Mouse (Mus musculus): ENCODE measurements around the gene Ube2z. TPM values are rescaled to one million over a fixed set of nuclear protein-coding genes. Genes with fewer than 3 reads are reported as not detected.

The Ube2z gene
- total and polyA plus RNA-seq, 2 experiments from 2014 or later, result 35.4 to 56.2 TPM

- H3K27ac ChIP-seq (ENCODE audit: low read depth, low read length), result no peak overlapping the region
- no peaks in the 10 kb centered on the region for H3K9me3 ChIP-seq (ENCODE audit: low read length)
- no peak overlapping the region for H3K4me3 ChIP-seq (ENCODE audit: low read depth, low read length)
- H3K4me1 ChIP-seq (ENCODE audit: insufficient read depth), result no peaks in the 10 kb centered on the region
- WGBS, result 94% methylated on average over 4 of the region's 4 CpGs
- H3K27me3 ChIP-seq (ENCODE audit: insufficient read depth, low read length), result no peaks in the 10 kb centered on the region
- DNase-seq (no peak), ATAC-seq (no peak)
- H3K9ac ChIP-seq, result no peak overlapping the region
- H3K36me3 ChIP-seq (ENCODE audit: insufficient read depth), result peaks cover 49% of the 10 kb centered on the region
- TF ChIP-seq CTCF (IDR thresholded peaks at IDR 0.05; ENCODE audit: low read depth), result no peak
- no peak overlapping the region for H3K4me2 ChIP-seq (ENCODE audit: low read depth)
These were observed 6.9 kb downstream of the Ube2z start for GRCm38 (mm10) chr11:96058309-96058708.

- ATAC-seq, result no peak
These were observed 14.3 kb downstream of the Ube2z start for GRCm38 (mm10) chr11:96050854-96051253.

GRCm38 (mm10) chr11:96049939-96050338 is 15.2 kb downstream of the Ube2z start:
- no peak for DNase-seq
- H3K9me3 ChIP-seq (ENCODE audit: low read length), result no peaks in the 10 kb centered on the region
- H3K4me2 ChIP-seq (ENCODE audit: low read depth), result no peak overlapping the region
- H3K4me1 ChIP-seq (ENCODE audit: insufficient read depth), result no peaks in the 10 kb centered on the region
- no peak for TF ChIP-seq CTCF (IDR thresholded peaks at IDR 0.05; ENCODE audit: low read depth)
- ATAC-seq, result no peak
- H3K9ac ChIP-seq, result no peak overlapping the region
- 80% methylated on average over 4 of the region's 4 CpGs for WGBS
- no peak overlapping the region for H3K27ac ChIP-seq (ENCODE audit: low read depth, low read length)
- peaks cover 76% of the 10 kb centered on the region for H3K36me3 ChIP-seq (ENCODE audit: insufficient read depth)
- H3K27me3 ChIP-seq (ENCODE audit: insufficient read depth, low read length), result no peaks in the 10 kb centered on the region
- no peak overlapping the region for H3K4me3 ChIP-seq (ENCODE audit: low read depth, low read length)

More at GRCm38 (mm10) chr11:96050854-96051253, 14.3 kb downstream of the Ube2z start:
- Histone ChIP-seq H3K36me3 (ENCODE audit: insufficient read depth) (peaks cover 73% of the 10 kb centered on the region), H3K9me3 (ENCODE audit: low read length) (no peaks in the 10 kb centered on the region), H3K27ac (ENCODE audit: low read depth, low read length) (no peak overlapping the region), H3K4me1 (ENCODE audit: insufficient read depth) (no peaks in the 10 kb centered on the region), H3K4me3 (ENCODE audit: low read depth, low read length) (no peak overlapping the region), H3K9ac (no peak overlapping the region), H3K27me3 (ENCODE audit: insufficient read depth, low read length) (no peaks in the 10 kb centered on the region), H3K4me2 (ENCODE audit: low read depth) (no peak overlapping the region)
- WGBS, result 97% methylated on average over 3 of the region's 3 CpGs
- TF ChIP-seq CTCF (IDR thresholded peaks at IDR 0.05; ENCODE audit: low read depth), result no peak
- no peak for DNase-seq

GRCm38 (mm10) chr11:96047469-96048373 is 17.5 kb downstream of the Ube2z start:
- 84% methylated on average over 4 of the region's 4 CpGs for WGBS
- no peak overlapping the region for H3K4me2 ChIP-seq (ENCODE audit: low read depth)
- no peak overlapping the region for H3K9ac ChIP-seq

GRCm38 (mm10) chr11:96046793-96047192 is 18.4 kb downstream of the Ube2z start:
- no peak overlapping the region for H3K4me3 ChIP-seq (ENCODE audit: low read depth, low read length)
- no peaks in the 10 kb centered on the region for H3K4me1 ChIP-seq (ENCODE audit: insufficient read depth)
- H3K9me3 ChIP-seq (ENCODE audit: low read length), result no peaks in the 10 kb centered on the region
- 83% methylated on average over 2 of the region's 2 CpGs for WGBS
- peaks cover 63% of the 10 kb centered on the region for H3K36me3 ChIP-seq (ENCODE audit: insufficient read depth)
- H3K4me2 ChIP-seq (ENCODE audit: low read depth), result no peak overlapping the region
- DNase-seq (no peak), ATAC-seq (no peak)
- no peaks in the 10 kb centered on the region for H3K27me3 ChIP-seq (ENCODE audit: insufficient read depth, low read length)
- H3K9ac ChIP-seq, result no peak overlapping the region
- no peak for TF ChIP-seq CTCF (IDR thresholded peaks at IDR 0.05; ENCODE audit: low read depth)
- no peak overlapping the region for H3K27ac ChIP-seq (ENCODE audit: low read depth, low read length)

More at GRCm38 (mm10) chr11:96047469-96048373, 17.5 kb downstream of the Ube2z start:
- H3K4me1 ChIP-seq (ENCODE audit: insufficient read depth), result no peaks in the 10 kb centered on the region
- no peak for TF ChIP-seq CTCF (IDR thresholded peaks at IDR 0.05; ENCODE audit: low read depth)
- H3K27ac ChIP-seq (ENCODE audit: low read depth, low read length), result no peak overlapping the region
- peaks cover 66% of the 10 kb centered on the region for H3K36me3 ChIP-seq (ENCODE audit: insufficient read depth)
- no peaks in the 10 kb centered on the region for H3K9me3 ChIP-seq (ENCODE audit: low read length)
- no peak overlapping the region for H3K4me3 ChIP-seq (ENCODE audit: low read depth, low read length)
- H3K27me3 ChIP-seq (ENCODE audit: insufficient read depth, low read length), result no peaks in the 10 kb centered on the region
- no peak for DNase-seq
- no peak for ATAC-seq

GRCm38 (mm10) chr11:96046028-96046427 is 19.2 kb downstream of the Ube2z start:
- Histone ChIP-seq H3K4me2 (ENCODE audit: low read depth) (no peak overlapping the region), H3K9me3 (ENCODE audit: low read length) (no peaks in the 10 kb centered on the region), H3K27me3 (ENCODE audit: insufficient read depth, low read length) (no peaks in the 10 kb centered on the region), H3K9ac (no peak overlapping the region), H3K36me3 (ENCODE audit: insufficient read depth) (peaks cover 58% of the 10 kb centered on the region), H3K4me3 (ENCODE audit: low read depth, low read length) (no peak overlapping the region), H3K27ac (ENCODE audit: low read depth, low read length) (no peak overlapping the region), H3K4me1 (ENCODE audit: insufficient read depth) (no peaks in the 10 kb centered on the region)
- ATAC-seq (no peak), DNase-seq (no peak)
- TF ChIP-seq CTCF (IDR thresholded peaks at IDR 0.05; ENCODE audit: low read depth), result no peak
- 83% methylated on average over 8 of the region's 8 CpGs for WGBS

- Histone ChIP-seq H3K27ac (ENCODE audit: low read depth, low read length) (no peak overlapping the region), H3K27me3 (ENCODE audit: insufficient read depth, low read length) (no peaks in the 10 kb centered on the region), H3K4me1 (ENCODE audit: insufficient read depth) (no peaks in the 10 kb centered on the region), H3K4me3 (ENCODE audit: low read depth, low read length) (no peak overlapping the region), H3K9me3 (ENCODE audit: low read length) (no peaks in the 10 kb centered on the region), H3K9ac (no peak overlapping the region), H3K36me3 (ENCODE audit: insufficient read depth) (peaks cover 50% of the 10 kb centered on the region), H3K4me2 (ENCODE audit: low read depth) (no peak overlapping the region)
- no peak for TF ChIP-seq CTCF (IDR thresholded peaks at IDR 0.05; ENCODE audit: low read depth)
- DNase-seq (no peak), ATAC-seq (no peak)
- WGBS, result 89% methylated on average over 11 of the region's 11 CpGs
These were observed 20.2 kb downstream of the Ube2z start for GRCm38 (mm10) chr11:96044803-96045567.
